Mouse (Mus musculus) skeletal muscle tissue, adult 2 months (tissue): ENCODE results near the gene Fgfbp1.

Experiments
- DNase-seq: peaks from one replicate; pipeline ENCODE4 v3.0.0-alpha.2; 2012; ENCODE audit warnings: low read depth, low spot score

The Fgfbp1 gene

DNA sequence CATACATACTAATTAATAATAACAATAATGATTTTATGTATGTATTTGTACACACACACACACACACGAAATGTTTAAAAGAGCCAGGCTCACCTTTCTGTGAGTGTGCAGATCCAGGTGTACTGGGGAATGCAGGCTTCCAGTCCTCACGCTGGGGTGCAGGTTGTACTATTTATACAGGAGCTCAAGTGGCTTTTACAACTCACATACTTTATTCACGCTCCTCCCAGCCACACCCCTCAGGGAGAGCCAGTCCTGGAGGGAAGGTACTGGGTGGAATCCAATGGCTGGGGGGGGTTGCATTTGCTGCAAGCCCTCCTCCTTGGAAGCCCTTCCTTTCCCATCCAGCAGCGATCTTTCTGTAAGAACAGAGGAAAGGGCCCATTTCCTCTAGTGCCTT, at the start of gene Fgfbp1:
Gene Fgfbp1 (minus strand): TSS at position 160 of the 400 bp plus-strand sequence.
- DNase-seq, result no peak

DNA sequence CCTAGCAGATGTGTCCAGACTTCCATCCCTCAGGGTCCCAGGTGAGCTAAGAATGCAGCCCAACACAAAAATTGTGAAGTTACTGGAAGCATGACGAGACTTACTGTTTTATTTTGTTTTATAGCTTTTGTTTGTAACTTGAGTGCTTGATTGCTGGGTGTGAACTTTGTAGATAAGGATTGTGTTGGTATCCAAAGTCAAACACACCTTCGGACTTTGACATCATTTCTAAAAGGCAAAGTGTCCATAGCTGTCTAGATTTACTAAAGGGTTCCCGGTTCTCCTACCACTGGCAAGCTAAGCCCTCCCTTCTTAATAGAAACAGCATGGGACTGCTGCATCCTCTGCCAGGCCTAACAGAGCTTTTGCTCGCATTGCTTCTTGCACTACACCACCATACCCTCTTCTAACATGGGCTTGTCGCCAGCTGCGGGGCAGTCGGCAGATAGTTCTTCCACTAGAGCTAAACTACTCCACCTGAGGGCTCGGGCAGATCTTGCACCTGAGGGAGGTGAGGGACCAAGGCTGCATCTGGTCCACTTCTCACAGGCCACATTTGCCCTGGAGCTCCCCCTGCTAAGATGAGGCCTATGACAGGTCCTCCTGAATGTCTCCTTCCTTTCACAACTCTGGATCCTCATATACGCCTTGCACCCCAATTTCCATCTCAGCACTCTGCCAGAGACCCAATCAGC, 16.9 kb upstream of the Fgfbp1 start:
- no peak for DNase-seq

DNA sequence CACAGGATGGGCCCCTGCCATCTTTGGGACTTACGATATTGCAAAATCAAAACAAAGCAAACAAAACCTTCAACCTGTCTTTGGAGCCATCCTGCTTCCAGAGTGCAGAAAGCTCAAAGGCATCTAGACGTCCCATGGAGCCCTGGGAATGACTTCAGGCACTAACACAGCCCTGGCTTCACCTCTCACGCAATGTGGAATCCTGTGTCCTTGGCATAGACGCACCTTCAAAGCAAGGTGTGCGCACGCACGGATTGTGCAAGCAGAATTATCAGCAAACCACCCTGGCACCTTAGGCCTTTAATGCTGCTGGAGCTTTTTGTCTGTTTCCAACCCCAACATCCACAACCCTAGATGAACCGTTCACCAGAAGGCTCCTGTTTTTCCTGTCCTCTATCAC, 16.0 kb upstream of the Fgfbp1 start:
- no peak for DNase-seq

DNA sequence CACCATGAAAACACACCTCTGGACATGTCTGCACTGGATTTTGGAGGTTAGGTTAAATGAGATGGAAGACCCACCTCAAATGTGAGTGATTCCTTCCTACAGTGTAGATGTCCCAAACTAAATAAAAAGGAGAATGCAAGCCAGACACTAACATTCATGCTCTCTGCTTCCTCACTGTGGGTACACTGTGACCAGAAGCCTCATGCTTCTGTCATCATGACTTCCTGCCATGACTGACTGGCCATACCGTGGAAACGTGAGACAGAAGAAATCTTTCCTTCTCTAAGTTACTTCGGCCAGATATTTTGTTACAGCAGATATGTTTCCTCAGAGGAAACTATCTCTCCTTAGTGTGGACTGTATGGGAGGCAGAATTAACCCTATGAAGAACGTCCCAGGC, 14.6 kb upstream of the Fgfbp1 start:
- DNase-seq, result no peak

DNA sequence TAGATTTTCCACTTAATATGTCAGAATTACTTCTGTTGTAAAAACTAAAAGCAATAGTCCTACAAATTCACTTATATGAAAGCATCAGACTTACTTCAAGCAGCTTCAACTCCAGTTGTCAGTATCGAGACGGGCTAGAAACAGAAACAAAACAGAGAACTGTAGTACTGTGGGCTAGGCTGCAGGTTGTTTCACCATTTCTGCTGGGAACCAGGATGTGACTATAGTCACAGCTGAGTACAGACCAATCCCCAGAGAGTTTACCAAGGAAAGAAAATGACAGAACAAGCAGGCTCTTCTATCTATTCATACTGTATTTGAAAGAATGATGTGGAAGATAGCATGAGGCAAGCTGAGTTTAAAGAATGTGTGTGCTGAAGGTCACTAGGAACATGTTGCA, 13.4 kb upstream of the Fgfbp1 start:
- DNase-seq, result no peak

DNA sequence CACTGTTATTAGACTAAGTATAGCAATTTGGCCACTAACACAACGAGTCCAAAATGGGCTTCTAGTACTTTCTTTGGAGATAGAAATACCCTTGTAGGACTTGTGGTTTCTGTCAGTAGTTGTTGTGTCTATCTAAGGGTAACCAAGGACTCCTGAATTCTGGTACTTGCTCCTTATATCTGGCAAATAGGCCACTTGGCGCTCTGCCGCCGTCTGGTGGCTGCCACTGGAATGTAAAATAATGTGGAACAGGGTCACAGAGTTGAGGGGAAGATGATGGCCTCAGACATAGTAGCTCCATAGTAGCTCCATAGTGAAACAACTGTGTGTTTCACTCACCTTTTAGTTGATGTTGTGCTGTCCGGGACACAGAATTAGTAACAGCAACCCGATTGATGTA, 8.7 kb upstream of the Fgfbp1 start:
- DNase-seq, result no peak

DNA sequence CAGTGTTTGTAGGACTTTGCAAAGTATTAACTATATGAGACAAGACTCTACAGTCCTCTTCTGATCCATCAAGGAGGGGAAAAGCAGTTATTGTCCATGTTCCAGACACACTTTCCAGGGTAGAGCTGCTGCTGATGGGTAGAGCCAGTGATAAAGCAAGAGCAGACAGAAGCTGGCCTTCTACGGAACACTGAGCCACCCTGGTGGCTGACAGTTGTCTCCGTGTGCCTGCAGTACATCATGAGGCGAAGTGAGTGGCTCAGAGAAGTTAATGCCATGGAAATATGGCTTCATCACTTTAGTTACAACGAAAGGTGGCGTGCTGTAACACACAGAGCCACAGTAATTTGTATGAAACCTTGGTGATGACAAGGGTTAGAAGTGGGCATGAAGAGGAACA, 7.4 kb upstream of the Fgfbp1 start:
- DNase-seq, result no peak

DNA sequence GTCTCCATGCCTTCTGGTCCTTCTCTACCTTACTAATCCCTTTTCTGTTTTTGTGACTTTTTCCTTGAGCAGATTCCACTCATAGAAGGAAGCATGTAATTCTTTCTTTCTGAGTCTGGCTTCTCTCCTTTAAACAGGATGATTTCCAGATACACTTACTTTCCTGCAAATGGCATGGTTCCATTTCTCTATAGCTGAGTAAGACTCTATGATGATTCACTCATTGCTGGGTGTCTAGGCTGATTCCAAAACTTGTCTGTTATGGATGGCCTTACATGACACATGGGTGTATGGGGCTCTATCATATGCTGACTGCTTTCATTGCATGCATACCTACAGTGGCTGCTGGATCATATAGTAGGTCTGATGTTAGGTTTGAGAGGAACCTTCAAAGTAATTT, 4.6 kb upstream of the Fgfbp1 start:
- no peak for DNase-seq

DNA sequence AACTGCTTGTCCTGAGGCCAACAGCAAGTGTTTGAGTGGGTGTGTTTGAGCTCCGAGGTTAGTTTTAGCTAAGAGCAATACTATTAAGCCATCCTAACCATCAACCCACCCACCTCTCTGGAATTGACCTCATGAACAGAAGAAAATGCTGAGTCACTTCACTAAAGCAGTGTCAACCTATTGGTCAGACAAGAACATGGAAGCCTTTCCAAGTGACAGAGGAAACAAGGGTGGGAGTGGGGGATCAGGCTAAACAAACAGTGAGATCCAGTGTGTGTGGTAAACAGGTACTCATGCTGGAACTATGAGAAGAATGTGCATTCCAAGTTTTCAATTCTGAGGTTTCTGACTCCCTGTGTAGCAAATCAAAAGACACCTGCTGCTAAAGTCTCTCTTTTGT, 1.3 kb upstream of the Fgfbp1 start:
- no peak for DNase-seq

DNA sequence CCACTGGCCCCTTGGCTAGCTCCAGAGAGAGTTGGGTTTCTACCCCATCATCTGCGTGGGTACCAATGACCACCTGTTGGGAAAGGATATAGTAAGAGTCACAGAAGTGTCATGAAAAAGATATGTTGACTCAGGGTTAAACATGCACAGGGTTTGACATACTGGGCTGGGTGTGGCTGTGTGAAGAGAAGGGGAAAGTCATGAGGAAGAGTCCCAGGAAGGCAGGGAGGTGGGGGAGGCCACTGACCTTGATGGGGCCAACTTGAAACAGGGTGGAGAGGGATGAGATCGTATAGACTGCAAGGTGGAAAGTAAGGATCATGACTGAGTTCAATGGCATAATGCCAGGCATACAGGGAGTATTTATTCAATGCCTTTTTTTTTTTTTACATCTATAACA, 1.2 kb downstream of the Fgfbp1 start:
- DNase-seq, result no peak

DNA sequence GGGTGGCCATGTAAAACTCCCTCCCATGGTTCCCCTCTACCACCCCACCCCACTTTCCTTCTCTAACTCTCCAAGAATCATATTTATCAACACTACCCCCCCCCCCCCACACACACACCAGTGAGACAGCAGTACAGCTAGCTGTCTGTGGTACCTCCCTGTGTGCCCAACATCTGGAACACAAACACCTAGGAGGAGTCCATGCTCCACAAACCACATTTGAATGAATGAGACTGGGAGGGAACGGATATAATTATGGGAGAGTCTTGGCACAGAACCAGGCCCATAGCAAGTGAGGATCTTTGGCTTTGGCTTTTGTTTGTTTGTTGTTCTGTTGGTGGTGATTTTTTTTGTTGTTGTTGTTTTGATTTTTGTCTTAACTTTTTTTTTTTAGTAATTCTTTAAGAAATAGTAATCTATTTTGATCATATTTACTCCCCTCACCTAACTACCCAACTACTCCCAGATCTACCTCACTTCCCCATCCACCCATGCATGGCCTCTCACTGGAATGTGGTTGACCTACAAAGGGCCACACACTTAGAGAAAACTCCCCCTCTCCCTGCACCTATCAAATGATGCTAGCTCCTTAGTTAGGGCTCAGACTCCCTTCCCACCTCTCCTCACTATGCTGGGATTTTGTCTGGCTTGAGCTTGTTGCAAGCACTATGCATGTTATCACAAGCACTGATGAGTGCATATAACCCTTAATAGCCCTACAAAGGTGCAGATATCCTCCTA, 4.6 kb downstream of the Fgfbp1 start:
- DNase-seq, result no peak

DNA sequence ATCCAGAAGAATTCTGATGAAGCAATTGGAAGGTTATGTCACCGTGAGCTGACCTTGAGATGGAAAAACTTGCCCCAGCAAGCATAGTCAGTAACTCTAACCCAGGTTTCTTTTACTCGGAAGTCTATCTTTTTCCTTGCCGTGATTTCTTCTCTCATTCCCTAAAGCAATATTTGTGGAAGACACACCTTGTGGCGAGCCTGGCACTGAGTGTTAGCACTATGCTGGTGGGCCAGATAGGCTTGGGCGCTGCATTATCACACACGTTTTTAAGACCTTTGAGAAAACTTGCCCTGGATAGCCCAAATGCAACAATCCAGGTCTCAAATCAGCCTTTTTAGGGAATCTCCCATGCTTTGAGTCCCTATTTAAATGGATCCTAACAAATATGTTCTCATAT, 7.4 kb downstream of the Fgfbp1 start:
- no peak for DNase-seq

DNA sequence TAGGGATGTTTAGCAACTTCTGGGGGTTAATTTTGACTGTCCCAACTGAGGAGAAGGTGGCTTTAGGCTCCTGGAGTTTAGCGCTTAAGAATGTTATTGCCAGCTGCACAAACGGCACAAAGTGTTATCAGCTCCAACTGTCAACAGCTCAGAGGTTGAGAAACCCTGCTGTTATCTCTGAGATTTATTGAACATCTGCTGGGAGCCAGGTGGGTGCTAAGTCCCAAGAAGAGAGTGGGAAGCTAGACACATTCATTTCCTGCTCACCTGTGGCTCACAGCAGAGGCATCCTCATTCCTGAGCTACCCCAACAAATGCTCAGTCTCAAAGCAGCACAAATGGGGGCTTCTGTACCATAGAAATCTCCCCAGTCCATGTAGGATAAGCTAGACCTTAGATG, 10.4 kb downstream of the Fgfbp1 start:
- no peak for DNase-seq

DNA sequence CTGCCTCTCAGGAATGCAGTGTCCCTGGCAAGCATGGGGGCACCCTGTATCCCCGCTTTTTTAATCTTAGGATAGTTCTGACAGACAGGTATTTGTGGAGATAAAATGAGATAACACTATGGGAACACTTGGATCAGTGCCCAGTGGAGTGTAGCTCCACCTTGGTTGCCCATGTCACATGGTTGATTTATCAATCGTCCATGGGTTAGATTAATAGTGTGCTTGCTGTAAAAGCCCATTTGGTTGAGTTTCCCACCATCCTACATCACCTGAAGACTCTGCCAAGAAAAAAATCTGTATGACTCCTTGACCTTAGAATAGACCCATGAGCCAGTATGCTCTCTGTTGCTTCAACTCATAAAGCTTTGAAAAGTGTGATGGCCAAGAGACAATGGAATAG, 11.0 kb downstream of the Fgfbp1 start:
- DNase-seq, result no peak

DNA sequence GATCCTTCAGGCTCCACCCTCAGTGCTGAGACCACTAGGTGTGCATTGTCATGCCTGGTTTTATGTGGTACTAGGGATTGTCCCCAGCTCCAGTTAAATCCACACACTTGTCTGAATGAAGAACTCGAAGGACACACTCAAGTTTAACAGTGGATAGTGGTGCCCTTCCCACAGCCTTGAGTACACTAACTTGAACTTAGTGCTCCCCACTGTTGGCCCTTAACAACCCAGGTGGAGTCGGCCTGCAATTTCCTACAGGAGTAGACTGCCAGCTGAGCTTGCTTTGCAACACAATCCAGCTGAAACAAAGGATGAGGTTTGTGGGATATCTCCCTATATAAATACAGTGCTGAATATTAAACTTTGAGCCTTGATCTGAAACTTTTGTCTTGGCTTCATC, 12.9 kb downstream of the Fgfbp1 start:
- DNase-seq, result no peak

DNA sequence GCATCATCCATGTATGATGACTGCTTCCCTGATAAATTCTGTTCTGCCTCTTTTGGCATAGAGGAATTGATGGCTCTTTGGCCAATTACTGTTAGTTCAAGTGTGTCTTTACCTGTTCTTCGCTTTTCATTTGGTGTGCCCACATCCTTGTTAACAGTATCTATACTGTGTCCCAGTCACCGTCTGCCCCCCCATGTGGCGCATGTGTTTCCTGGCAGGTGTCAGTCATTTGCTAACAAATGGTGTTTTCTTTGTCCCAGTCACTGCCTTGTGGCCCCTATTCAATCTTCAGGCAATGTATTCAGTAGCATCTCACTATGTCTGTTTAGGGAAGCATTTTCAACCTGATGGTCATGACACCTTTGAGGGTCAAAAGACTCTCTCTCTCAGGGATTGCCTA, 20.5 kb downstream of the Fgfbp1 start:
- DNase-seq, result no peak

DNA sequence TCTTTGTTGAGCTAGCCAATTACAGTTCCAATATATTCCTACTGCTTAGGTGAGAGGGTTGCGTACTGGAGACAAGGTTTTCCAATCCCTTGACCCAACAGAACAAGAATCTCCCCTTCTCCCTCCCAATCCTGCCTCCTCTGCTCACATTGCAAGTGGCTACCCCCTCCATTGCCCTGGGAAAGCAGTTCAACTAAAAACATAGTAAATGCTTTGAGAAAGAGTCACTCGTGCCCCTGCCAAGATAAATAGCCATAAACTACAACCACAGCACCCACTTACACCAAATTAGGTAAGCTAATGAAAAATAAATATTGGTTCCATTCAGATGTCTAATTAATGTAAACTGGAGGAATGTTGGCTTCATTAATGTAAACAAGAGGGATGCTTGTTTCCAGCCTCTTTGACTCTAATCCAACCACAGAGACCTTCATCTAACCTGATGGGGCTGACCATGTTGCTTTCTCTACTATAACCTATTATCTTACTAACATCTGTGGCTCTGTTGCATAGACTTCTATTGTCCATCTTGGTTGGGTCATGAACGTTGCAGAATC, 21.6 kb downstream of the Fgfbp1 start:
- DNase-seq, result no peak

DNA sequence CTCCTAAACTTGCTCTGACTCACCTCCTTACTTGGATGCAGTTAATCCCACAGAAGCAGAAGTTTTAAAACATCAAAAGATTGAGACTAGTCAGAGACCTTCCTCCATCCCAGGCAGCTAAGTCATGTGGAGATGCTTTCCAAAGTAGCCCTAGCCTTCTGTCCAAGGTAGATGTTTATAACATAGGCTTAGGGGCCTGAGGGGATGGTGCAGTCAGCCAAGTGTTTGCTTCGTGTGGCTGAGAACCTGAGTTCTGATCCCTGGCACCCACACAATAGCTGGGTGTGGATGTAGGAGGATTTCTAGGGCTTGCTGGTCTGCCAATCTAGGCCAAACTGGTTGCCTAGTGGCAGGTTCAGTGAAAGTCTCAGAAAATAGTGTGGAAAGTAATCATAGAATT, 28.3 kb downstream of the Fgfbp1 start:
- no peak for DNase-seq

DNA sequence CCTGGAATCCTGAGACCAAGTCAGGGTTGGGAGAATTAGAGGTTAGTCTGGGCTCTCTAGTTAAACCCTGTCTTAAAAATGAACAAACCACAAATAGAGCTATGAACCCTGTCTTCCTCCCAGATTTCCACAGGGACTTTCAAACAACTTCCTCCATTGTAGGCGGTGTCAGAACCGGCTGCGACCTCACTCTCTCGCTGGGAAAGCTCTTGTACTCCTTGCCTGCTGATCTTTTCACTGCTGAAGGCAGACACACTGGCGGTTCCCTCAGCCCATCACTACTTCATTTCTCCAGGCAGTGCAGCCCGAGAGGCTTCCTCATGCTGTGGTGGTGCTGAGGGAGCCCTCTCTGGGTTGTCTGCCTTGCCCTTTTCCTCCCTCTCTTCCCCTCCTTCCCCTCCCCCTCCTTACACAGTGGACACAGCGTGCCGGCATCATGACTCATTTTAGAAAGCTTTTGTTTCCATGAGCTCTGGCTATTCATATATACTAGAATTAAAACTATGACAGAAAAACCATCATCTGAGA, 32.8 kb downstream of the Fgfbp1 start:
- peak; percentile 11 for DNase-seq

DNA sequence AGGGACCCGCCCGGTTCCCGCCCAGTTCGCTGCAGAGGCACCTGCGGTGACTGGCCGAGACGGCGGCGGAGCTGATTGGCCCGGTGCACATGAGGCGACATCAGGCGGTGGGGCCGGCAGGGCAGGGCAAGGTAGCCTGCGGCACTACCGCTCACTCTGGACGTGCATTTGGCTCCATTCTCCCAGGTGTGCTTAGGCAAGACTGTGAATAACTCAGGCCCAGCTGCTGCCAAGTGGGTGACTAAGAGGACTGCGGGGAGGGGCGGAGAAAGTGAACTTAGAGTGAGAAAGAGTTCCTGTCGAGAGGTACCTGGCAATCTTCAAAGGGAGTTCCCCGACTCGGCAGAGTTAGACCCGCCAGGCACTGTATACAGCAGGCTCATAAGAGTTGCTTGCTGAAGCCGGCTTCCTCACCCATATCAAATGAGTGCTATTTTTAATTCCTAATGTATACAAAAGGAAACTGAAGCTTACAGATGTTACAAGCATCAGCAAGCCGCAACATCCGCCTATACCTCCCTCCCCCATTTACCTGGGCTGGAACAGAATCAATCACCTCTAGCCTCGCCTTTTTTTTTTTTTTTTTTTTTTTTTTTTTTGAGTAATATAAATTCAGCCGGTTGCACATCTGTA, 33.4 kb downstream of the Fgfbp1 start:
- peak; percentile 13 for DNase-seq

DNA sequence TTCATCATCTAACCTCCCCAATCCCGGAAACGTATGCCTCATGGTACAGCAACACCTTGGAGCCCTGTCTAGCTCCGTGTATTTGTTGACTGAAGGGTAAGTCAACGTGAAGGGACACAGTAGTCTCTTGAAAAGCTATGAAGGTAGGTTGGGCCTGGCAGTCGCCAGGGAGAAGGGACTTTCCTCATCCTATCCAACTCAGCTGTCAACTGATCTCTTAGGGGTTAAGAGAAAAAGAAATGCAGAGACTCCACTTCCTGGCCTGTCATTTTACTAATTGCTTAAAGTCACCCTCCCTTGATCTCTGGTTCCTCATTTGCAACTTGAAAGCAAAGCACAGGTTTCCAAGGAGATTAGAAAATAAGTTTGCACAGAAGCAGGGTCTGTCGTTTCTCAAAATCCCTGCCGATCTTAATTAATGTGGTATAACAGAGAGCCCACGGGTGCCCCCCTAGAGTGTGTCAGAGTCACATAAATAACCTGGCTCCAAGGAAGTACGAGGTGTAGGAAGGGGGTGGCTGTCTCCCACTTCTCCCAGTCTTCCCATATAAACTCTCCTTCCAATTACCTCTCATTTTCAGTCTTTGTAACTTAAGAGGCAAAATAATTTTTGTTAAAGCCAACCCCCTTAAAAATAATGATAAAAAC, 34.1 kb downstream of the Fgfbp1 start:
- DNase-seq, result no peak

DNA sequence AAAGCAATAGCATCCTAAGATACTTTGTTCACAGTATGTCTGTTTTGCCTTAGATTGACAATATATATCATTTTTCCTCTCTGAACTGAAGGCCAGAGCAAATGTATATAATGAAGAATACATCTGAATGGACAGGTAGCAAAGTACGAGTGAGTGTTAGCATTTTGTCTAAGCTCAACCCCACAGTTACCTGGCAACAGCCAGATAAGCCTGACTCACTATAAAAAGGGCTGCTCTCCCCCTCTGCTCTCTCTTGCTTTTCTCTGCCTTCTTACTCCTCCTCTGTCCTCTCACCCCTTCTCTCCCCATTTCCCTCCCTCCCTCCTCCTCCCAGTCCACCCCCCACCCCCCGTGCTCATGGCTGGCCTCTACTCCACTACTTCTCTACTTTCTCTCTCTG, 48.3 kb downstream of the Fgfbp1 start:
- DNase-seq, result no peak
